17 mouse cellular contexts compared by ENCODE assay signal in genomic region chr4:106091927-106092675, GRCm38 (mm10).
DNase-seq lines count a peak whose midpoint lies in the region; ATAC-seq lines count a peak whose summit lies in the region.
"Had no signal": no experiment of that assay in that cellular context is flagged by ENCODE, and none has a peak within 500 bp of the region (broad histone marks: within the 10 kb centered on the region; RNA-seq: fewer than 3 reads in every experiment).

No protein-coding gene starts in this region.

- H3K9me3 ChIP-seq in embryonic facial prominence, embryonic 11.5 days (replicated peaks; ENCODE audit: control insufficient read depth, low read length) = no peaks in the 10 kb centered on the region
- no peaks in the 10 kb centered on the region; the same call in 1 of the 2 replicates for H3K9me3 ChIP-seq in kidney, embryonic 14.5 days (ENCODE audit: control insufficient read depth, low read length)
- no peaks in the 10 kb centered on the region for H3K9me3 ChIP-seq in limb, embryonic 12.5 days
- no peaks in the 10 kb centered on the region for H3K9me3 ChIP-seq in heart, embryonic 12.5 days (replicated peaks)
- H3K9me3 ChIP-seq: lung, embryonic 15.5 days; stomach, embryonic 15.5 days had no signal

- H3K27me3 ChIP-seq in embryonic facial prominence, embryonic 11.5 days (ENCODE audit: control insufficient read depth, insufficient read depth, low read length) = no peaks in the 10 kb centered on the region
- no peaks in the 10 kb centered on the region for H3K27me3 ChIP-seq in kidney, embryonic 14.5 days (ENCODE audit: control insufficient read depth, insufficient read depth, low read length)
- no peaks in the 10 kb centered on the region for H3K27me3 ChIP-seq in limb, embryonic 12.5 days
- H3K27me3 ChIP-seq in heart, embryonic 12.5 days (replicated peaks) = no peaks in the 10 kb centered on the region
- H3K27me3 ChIP-seq: lung, embryonic 15.5 days; stomach, embryonic 15.5 days had no signal

- H3K4me2 ChIP-seq in embryonic facial prominence, embryonic 11.5 days (ENCODE audit: low read depth, low read length) = no peak overlapping the region
- H3K4me2 ChIP-seq in kidney, embryonic 14.5 days (replicated peaks; ENCODE audit: low read depth, low read length) = no peak overlapping the region
- H3K4me2 ChIP-seq in limb, embryonic 12.5 days = peak overlapping the region; percentile 13
- H3K4me2 ChIP-seq in heart, embryonic 12.5 days = no peak overlapping the region
- H3K4me2 ChIP-seq: hindbrain, embryonic 14.5 days; lung, embryonic 15.5 days; midbrain, embryonic 11.5 days; stomach, embryonic 15.5 days had no signal

- ATAC-seq in embryonic facial prominence, embryonic 11.5 days (replicated peaks; ENCODE audit: insufficient number of reproducible peaks, low FRiP score, low TSS enrichment, low read depth) = peak; percentile 62; the same call in 1 of the 2 replicates
- peak; percentile 89 for ATAC-seq in kidney, embryonic 14.5 days (ENCODE audit: low FRiP score, low TSS enrichment)
- peak; percentile 90 for ATAC-seq in limb, embryonic 12.5 days (ENCODE audit: insufficient number of reproducible peaks, insufficient read depth, low FRiP score, low TSS enrichment, low read depth)
- no peak for ATAC-seq in heart, embryonic 12.5 days (ENCODE audit: insufficient number of reproducible peaks, low FRiP score)

- no peak overlapping the region for H3K4me3 ChIP-seq in embryonic facial prominence, embryonic 11.5 days (ENCODE audit: low read depth, low read length)
- no peak overlapping the region for H3K4me3 ChIP-seq in kidney, embryonic 14.5 days (ENCODE audit: low read length)
- H3K4me3 ChIP-seq in limb, embryonic 12.5 days (replicated peaks) = no peak overlapping the region
- no peak overlapping the region for H3K4me3 ChIP-seq in heart, embryonic 12.5 days
- H3K4me3 ChIP-seq: lung, embryonic 15.5 days; myocyte; stomach, embryonic 15.5 days had no signal

- H3K36me3 ChIP-seq in embryonic facial prominence, embryonic 11.5 days (replicated peaks; ENCODE audit: control insufficient read depth, insufficient read depth, low read depth, low read length) = no peaks in the 10 kb centered on the region
- H3K36me3 ChIP-seq in kidney, embryonic 14.5 days (ENCODE audit: control insufficient read depth, insufficient read depth, low read length) = no peaks in the 10 kb centered on the region
- H3K36me3 ChIP-seq in limb, embryonic 12.5 days = no peaks in the 10 kb centered on the region
- no peaks in the 10 kb centered on the region for H3K36me3 ChIP-seq in heart, embryonic 12.5 days
- H3K36me3 ChIP-seq: lung, embryonic 15.5 days; stomach, embryonic 15.5 days had no signal

- H3K9ac ChIP-seq in embryonic facial prominence, embryonic 11.5 days (replicated peaks; ENCODE audit: low read length) = no peak overlapping the region; the same call in 1 of the 2 replicates
- no peak overlapping the region for H3K9ac ChIP-seq in kidney, embryonic 14.5 days (ENCODE audit: low read depth, low read length)
- H3K9ac ChIP-seq in limb, embryonic 12.5 days (replicated peaks) = 0 out of 2 replicates have a peak overlapping the region, but pooled peaks have one; percentile 34
- no peak overlapping the region for H3K9ac ChIP-seq in heart, embryonic 12.5 days
- H3K9ac ChIP-seq: hindbrain, embryonic 14.5 days; lung, embryonic 15.5 days; stomach, embryonic 15.5 days had no signal

- WGBS in embryonic facial prominence, embryonic 11.5 days = 42% methylated on average over 9 of the region's 9 CpGs
- WGBS in kidney, embryonic 14.5 days = 13% methylated on average over 9 of the region's 9 CpGs
- WGBS in limb, embryonic 12.5 days = 6% methylated on average over 9 of the region's 9 CpGs
- 44% methylated on average over 9 of the region's 9 CpGs for WGBS in heart, embryonic 12.5 days

- peak; percentile 52 for DNase-seq in embryo, embryonic 10.5 days (ENCODE audit: low spot score)
- no peak for DNase-seq in embryo, embryonic 10 days (ENCODE audit: low spot score)
- peak; percentile 53 for DNase-seq in embryonic facial prominence, embryonic 11.5 days (ENCODE audit: low spot score)
- DNase-seq in urinary bladder, postnatal 10 days (ENCODE audit: low spot score) = no peak
- no peak for DNase-seq in ovary, postnatal 14 days (ENCODE audit: low spot score)
- DNase-seq: adrenal gland, postnatal 10 days; cerebellum, postnatal 25 days; gastrocnemius, postnatal 25 days; liver had no signal

- peak overlapping the region; percentile 13; the same call in 1 of the 2 replicates for H3K27ac ChIP-seq in embryonic facial prominence, embryonic 11.5 days (replicated peaks; ENCODE audit: low read depth, low read length)
- peak overlapping the region; percentile 80 for H3K27ac ChIP-seq in kidney, embryonic 14.5 days (ENCODE audit: low read depth, low read length)
- peak overlapping the region; percentile 87 for H3K27ac ChIP-seq in limb, embryonic 12.5 days
- no peak overlapping the region for H3K27ac ChIP-seq in heart, embryonic 12.5 days (ENCODE audit: poor library complexity, severe bottlenecking)
- H3K27ac ChIP-seq: hindbrain, embryonic 14.5 days; lung, embryonic 15.5 days; stomach, embryonic 15.5 days had no signal

- H3K4me1 ChIP-seq in embryonic facial prominence, embryonic 11.5 days (ENCODE audit: control insufficient read depth, insufficient read depth, low read length) = peaks cover 4% of the 10 kb centered on the region; the same call in 1 of the 2 replicates
- H3K4me1 ChIP-seq in kidney, embryonic 14.5 days (ENCODE audit: control insufficient read depth, insufficient read depth, low read length) = peaks cover 6% of the 10 kb centered on the region
- peaks cover 43% of the 10 kb centered on the region for H3K4me1 ChIP-seq in limb, embryonic 12.5 days (replicated peaks)
- peaks cover 7% of the 10 kb centered on the region; the same call in 1 of the 2 replicates for H3K4me1 ChIP-seq in heart, embryonic 12.5 days (replicated peaks)
- H3K4me1 ChIP-seq: lung, embryonic 15.5 days; stomach, embryonic 15.5 days had no signal

Comparison
In these comparisons a context has a peak if more than half of its experiments do, and no peak if none do; other contexts are left out.
1. DNase-seq: peak in embryo, embryonic 10.5 days (single experiment) and embryonic facial prominence, embryonic 11.5 days (single experiment); none in embryo, embryonic 10 days (single experiment), urinary bladder, postnatal 10 days (single experiment) and ovary, postnatal 14 days (single experiment).